ENCODE assay signal across 21 mouse cellular contexts in the genomic region with DNA sequence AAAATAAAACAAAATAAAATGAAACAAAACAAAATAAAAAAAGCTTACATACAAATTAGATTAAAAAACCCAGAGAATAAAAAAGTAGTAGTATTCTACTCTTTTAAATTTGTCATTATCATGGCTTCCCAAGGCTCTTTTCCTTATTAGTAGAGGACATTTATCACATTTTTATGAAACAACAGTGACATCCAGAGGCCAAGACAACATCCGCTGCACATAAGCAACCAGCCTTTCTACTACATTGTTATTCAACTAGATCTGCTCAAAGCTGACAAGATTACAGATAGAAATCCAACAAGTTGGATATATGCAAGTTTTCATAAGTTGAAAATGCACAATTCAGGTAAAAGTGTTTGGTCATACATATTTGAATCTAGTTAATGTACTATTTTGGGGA. TPM values are rescaled to one million over a fixed set of nuclear protein-coding genes. Genes with fewer than 3 reads are reported as not detected.
A peak's percentile ranks its signal among the peaks of the same experiment; 100 is the strongest.
DNase-seq lines count a peak whose midpoint lies in the region; ATAC-seq and TF ChIP-seq lines count a peak whose summit lies in the region.
"Had no signal": no experiment of that assay in that cellular context is flagged by ENCODE, and none has a peak within 500 bp of the region (broad histone marks: within the 10 kb centered on the region; RNA-seq: fewer than 3 reads in every experiment).

No protein-coding gene starts in this region.

- no peak overlapping the region for H3K27ac ChIP-seq in embryonic facial prominence, embryonic 14.5 days (replicated peaks; ENCODE audit: low read depth, low read length)
- no peak overlapping the region for H3K27ac ChIP-seq in embryonic facial prominence, embryonic 10.5 days (replicated peaks)
- H3K27ac ChIP-seq in kidney, postnatal 0 days = no peak overlapping the region
- H3K27ac ChIP-seq in midbrain, embryonic 14.5 days (replicated peaks; ENCODE audit: low read depth, low read length) = no peak overlapping the region
- no peak overlapping the region for H3K27ac ChIP-seq in midbrain, embryonic 13.5 days
- H3K27ac ChIP-seq: embryonic facial prominence, embryonic 15.5 days; forebrain, embryonic 12.5 days; gastrocnemius, adult 2 months; limb, embryonic 12.5 days; liver, embryonic 15.5 days; midbrain, embryonic 12.5 days; neural tube, embryonic 12.5 days had no signal

- DNase-seq in embryonic facial prominence, embryonic 14.5 days (ENCODE audit: low spot score) = peak; percentile 11
- DNase-seq in embryonic facial prominence, embryonic 10.5 days (ENCODE audit: low spot score) = no peak
- DNase-seq in kidney, postnatal 0 days (ENCODE audit: low spot score) = peak; percentile 32
- no peak for DNase-seq in kidney, adult 18-20 months
- peak; percentile 73 for DNase-seq in midbrain, embryonic 14.5 days
- peak; percentile 60 for DNase-seq in retina, embryonic 14.5 days (ENCODE audit: low spot score)
- DNase-seq in neural tube, embryonic 10.5 days (ENCODE audit: extremely low spot score, low spot score) = no peak
- DNase-seq: adrenal gland, adult 8-10 months; cerebellum, postnatal 36 days; gastrocnemius, adult 2 months; heart, postnatal 14 days; layer of hippocampus, postnatal 36 days; lung, postnatal 36 days; right cerebral cortex, postnatal 4 days had no signal

- H3K9ac ChIP-seq in embryonic facial prominence, embryonic 14.5 days (ENCODE audit: low read depth, low read length) = no peak overlapping the region
- no peak overlapping the region for H3K9ac ChIP-seq in kidney, postnatal 0 days (ENCODE audit: low read depth, low read length)
- no peak overlapping the region for H3K9ac ChIP-seq in midbrain, embryonic 14.5 days (replicated peaks; ENCODE audit: low read length)
- no peak overlapping the region for H3K9ac ChIP-seq in midbrain, embryonic 13.5 days (replicated peaks)
- H3K9ac ChIP-seq: embryonic facial prominence, embryonic 15.5 days; forebrain, embryonic 12.5 days; limb, embryonic 12.5 days; liver, embryonic 15.5 days; midbrain, embryonic 12.5 days; neural tube, embryonic 12.5 days had no signal

- no peak overlapping the region for H3K4me2 ChIP-seq in embryonic facial prominence, embryonic 14.5 days (ENCODE audit: low read depth, low read length)
- H3K4me2 ChIP-seq in kidney, postnatal 0 days (ENCODE audit: low read length) = no peak overlapping the region
- no peak overlapping the region for H3K4me2 ChIP-seq in midbrain, embryonic 14.5 days (ENCODE audit: low read length)
- H3K4me2 ChIP-seq in midbrain, embryonic 13.5 days (replicated peaks) = no peak overlapping the region
- H3K4me2 ChIP-seq: embryonic facial prominence, embryonic 15.5 days; forebrain, embryonic 12.5 days; limb, embryonic 12.5 days; liver, embryonic 15.5 days; midbrain, embryonic 12.5 days; neural tube, embryonic 12.5 days had no signal

- TF ChIP-seq CTCF in kidney, postnatal 0 days (IDR thresholded peaks at IDR 0.05; ENCODE audit: low read depth) = peak; percentile 50

- H3K9me3 ChIP-seq in embryonic facial prominence, embryonic 14.5 days (ENCODE audit: control insufficient read depth, low read length) = no peaks in the 10 kb centered on the region
- no peaks in the 10 kb centered on the region for H3K9me3 ChIP-seq in embryonic facial prominence, embryonic 10.5 days
- H3K9me3 ChIP-seq in kidney, postnatal 0 days (replicated peaks; ENCODE audit: low read length) = no peaks in the 10 kb centered on the region
- H3K9me3 ChIP-seq in midbrain, embryonic 14.5 days (ENCODE audit: control insufficient read depth, low read length) = no peaks in the 10 kb centered on the region
- H3K9me3 ChIP-seq in midbrain, embryonic 13.5 days = no peaks in the 10 kb centered on the region
- H3K9me3 ChIP-seq: embryonic facial prominence, embryonic 15.5 days; forebrain, embryonic 12.5 days; limb, embryonic 12.5 days; liver, embryonic 15.5 days; midbrain, embryonic 12.5 days; neural tube, embryonic 12.5 days had no signal

- peaks cover 50% of the 10 kb centered on the region for H3K36me3 ChIP-seq in embryonic facial prominence, embryonic 14.5 days (ENCODE audit: control insufficient read depth, insufficient read depth, low read length)
- peaks cover 69% of the 10 kb centered on the region for H3K36me3 ChIP-seq in embryonic facial prominence, embryonic 10.5 days (replicated peaks)
- peaks cover 21% of the 10 kb centered on the region; the same call in 1 of the 2 replicates for H3K36me3 ChIP-seq in kidney, postnatal 0 days (ENCODE audit: insufficient read depth, low read length)
- H3K36me3 ChIP-seq in midbrain, embryonic 14.5 days (ENCODE audit: control insufficient read depth, insufficient read depth, low read length) = peaks cover 24% of the 10 kb centered on the region
- H3K36me3 ChIP-seq in midbrain, embryonic 13.5 days = peaks cover 21% of the 10 kb centered on the region

- WGBS in embryonic facial prominence, embryonic 14.5 days = 90% methylated on average over 1 of the region's 1 CpGs
- 91% methylated on average over 1 of the region's 1 CpGs for WGBS in embryonic facial prominence, embryonic 10.5 days
- WGBS in kidney, postnatal 0 days = 90% methylated on average over 1 of the region's 1 CpGs
- 97% methylated on average over 1 of the region's 1 CpGs for WGBS in midbrain, embryonic 14.5 days
- WGBS in midbrain, embryonic 13.5 days = 88% methylated on average over 1 of the region's 1 CpGs

- no peaks in the 10 kb centered on the region for H3K27me3 ChIP-seq in embryonic facial prominence, embryonic 14.5 days (replicated peaks; ENCODE audit: control insufficient read depth, insufficient read depth, low read length)
- no peaks in the 10 kb centered on the region for H3K27me3 ChIP-seq in embryonic facial prominence, embryonic 10.5 days (replicated peaks; ENCODE audit: low read depth, poor library complexity, severe bottlenecking)
- H3K27me3 ChIP-seq in kidney, postnatal 0 days (ENCODE audit: insufficient read depth, low read length) = no peaks in the 10 kb centered on the region
- H3K27me3 ChIP-seq in midbrain, embryonic 14.5 days (ENCODE audit: control insufficient read depth, insufficient read depth, low read length) = no peaks in the 10 kb centered on the region
- no peaks in the 10 kb centered on the region for H3K27me3 ChIP-seq in midbrain, embryonic 13.5 days
- H3K27me3 ChIP-seq: embryonic facial prominence, embryonic 15.5 days; forebrain, embryonic 12.5 days; limb, embryonic 12.5 days; liver, embryonic 15.5 days; midbrain, embryonic 12.5 days; neural tube, embryonic 12.5 days had no signal

- no peak for ATAC-seq in embryonic facial prominence, embryonic 14.5 days (ENCODE audit: low read depth)
- no peak for ATAC-seq in kidney, postnatal 0 days (replicated peaks; ENCODE audit: low FRiP score, low read depth)
- ATAC-seq in midbrain, embryonic 14.5 days (ENCODE audit: low FRiP score, low TSS enrichment) = no peak
- ATAC-seq in midbrain, embryonic 13.5 days = no peak

- H3K4me1 ChIP-seq in embryonic facial prominence, embryonic 14.5 days (ENCODE audit: control insufficient read depth, insufficient read depth, low read length) = no peaks in the 10 kb centered on the region
- no peaks in the 10 kb centered on the region for H3K4me1 ChIP-seq in embryonic facial prominence, embryonic 10.5 days
- H3K4me1 ChIP-seq in kidney, postnatal 0 days (replicated peaks; ENCODE audit: insufficient read depth, low read length) = no peaks in the 10 kb centered on the region
- H3K4me1 ChIP-seq in midbrain, embryonic 14.5 days (ENCODE audit: control insufficient read depth, insufficient read depth, low read length) = no peaks in the 10 kb centered on the region
- H3K4me1 ChIP-seq in midbrain, embryonic 13.5 days (replicated peaks) = no peaks in the 10 kb centered on the region
- H3K4me1 ChIP-seq: embryonic facial prominence, embryonic 15.5 days; forebrain, embryonic 12.5 days; limb, embryonic 12.5 days; liver, embryonic 15.5 days; midbrain, embryonic 12.5 days; neural tube, embryonic 12.5 days had no signal

- no peak overlapping the region for H3K4me3 ChIP-seq in embryonic facial prominence, embryonic 14.5 days (ENCODE audit: low read depth, low read length)
- H3K4me3 ChIP-seq in embryonic facial prominence, embryonic 10.5 days = no peak overlapping the region
- H3K4me3 ChIP-seq in kidney, postnatal 0 days (replicated peaks; ENCODE audit: low read depth, low read length) = no peak overlapping the region
- H3K4me3 ChIP-seq in midbrain, embryonic 14.5 days (replicated peaks; ENCODE audit: low read depth, low read length) = no peak overlapping the region
- no peak overlapping the region for H3K4me3 ChIP-seq in midbrain, embryonic 13.5 days (replicated peaks)
- H3K4me3 ChIP-seq: embryonic facial prominence, embryonic 15.5 days; forebrain, embryonic 12.5 days; gastrocnemius, adult 2 months; limb, embryonic 12.5 days; liver, embryonic 15.5 days; midbrain, embryonic 12.5 days; neural tube, embryonic 12.5 days had no signal

RNA-seq across cellular contexts. Expression of gene Pot1a, which starts 56.4 kb away (rescaled TPM):
- polyA plus RNA-seq in embryonic facial prominence, embryonic 14.5 days (2014; fragmentation: Nextera tagmentation; extraction: Ambion mirVana) = 32.3 and 32.7 TPM in 2 replicates
- polyA plus RNA-seq in embryonic facial prominence, embryonic 10.5 days (2016; fragmentation: Nextera tagmentation; extraction: Ambion mirVana) = 38.1 and 41.1 TPM in 2 replicates
- polyA plus RNA-seq in kidney, postnatal 0 days (2015; fragmentation: Nextera tagmentation; extraction: Ambion mirVana) = 23.0 and 23.3 TPM in 2 replicates
- 26.1 and 36.4 TPM in 2 replicates for polyA plus RNA-seq in midbrain, embryonic 14.5 days (2014; fragmentation: Nextera tagmentation; extraction: Ambion mirVana)
- polyA plus RNA-seq in midbrain, embryonic 13.5 days (2015; fragmentation: Nextera tagmentation; extraction: Ambion mirVana) = 32.8 and 33.4 TPM in 2 replicates

Comparison
In these comparisons a context has a peak if more than half of its experiments do, and no peak if none do; other contexts are left out.
1. DNase-seq: peak in embryonic facial prominence, embryonic 14.5 days (single experiment), kidney, postnatal 0 days (single experiment), midbrain, embryonic 14.5 days (single experiment) and retina, embryonic 14.5 days (single experiment); none in embryonic facial prominence, embryonic 10.5 days (single experiment), kidney, adult 18-20 months (single experiment) and neural tube, embryonic 10.5 days (single experiment).